Mouse (Mus musculus): ENCODE results near the gene Carmil1. TPM values are rescaled to one million over a fixed set of nuclear protein-coding genes. Genes with fewer than 3 reads are reported as not detected.

The Carmil1 gene
- total RNA-seq, 1 experiment from 2014 or later = 84.5 TPM

- no peak for DNase-seq
These were observed 69.4 kb downstream of the Carmil1 start for GRCm38 (mm10) chr13:24211229-24211628.

GRCm38 (mm10) chr13:24206097-24206496, 74.5 kb downstream of the Carmil1 start:
- DNase-seq = no peak

GRCm38 (mm10) chr13:24202314-24202713, 78.3 kb downstream of the Carmil1 start:
- no peak for DNase-seq

GRCm38 (mm10) chr13:24199861-24200543, 80.6 kb downstream of the Carmil1 start:
- DNase-seq = no peak

- DNase-seq = no peak
These were observed 82.1 kb downstream of the Carmil1 start for GRCm38 (mm10) chr13:24198396-24198924.

- no peak for DNase-seq
These were observed 85.2 kb downstream of the Carmil1 start for GRCm38 (mm10) chr13:24195371-24195770.

DNA sequence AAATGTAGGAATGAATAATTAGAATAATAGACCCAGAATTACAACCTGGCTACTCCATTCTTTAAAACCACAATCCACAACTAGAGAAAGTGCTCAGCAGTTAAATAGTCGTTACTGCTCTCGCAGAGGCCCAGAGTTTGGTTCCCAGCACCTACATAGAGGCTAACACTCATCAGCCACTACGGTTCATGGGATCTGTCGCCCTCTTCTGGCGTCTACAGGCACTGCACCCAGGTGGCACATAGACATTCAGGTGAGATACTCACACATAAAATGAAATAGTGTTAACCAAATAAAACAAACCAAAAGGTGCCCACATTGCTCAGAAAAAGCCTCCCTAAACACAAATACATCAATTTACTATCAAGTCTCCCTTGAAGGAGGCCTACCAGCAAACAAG, 86.6 kb downstream of the Carmil1 start:
- no peak for DNase-seq

DNA sequence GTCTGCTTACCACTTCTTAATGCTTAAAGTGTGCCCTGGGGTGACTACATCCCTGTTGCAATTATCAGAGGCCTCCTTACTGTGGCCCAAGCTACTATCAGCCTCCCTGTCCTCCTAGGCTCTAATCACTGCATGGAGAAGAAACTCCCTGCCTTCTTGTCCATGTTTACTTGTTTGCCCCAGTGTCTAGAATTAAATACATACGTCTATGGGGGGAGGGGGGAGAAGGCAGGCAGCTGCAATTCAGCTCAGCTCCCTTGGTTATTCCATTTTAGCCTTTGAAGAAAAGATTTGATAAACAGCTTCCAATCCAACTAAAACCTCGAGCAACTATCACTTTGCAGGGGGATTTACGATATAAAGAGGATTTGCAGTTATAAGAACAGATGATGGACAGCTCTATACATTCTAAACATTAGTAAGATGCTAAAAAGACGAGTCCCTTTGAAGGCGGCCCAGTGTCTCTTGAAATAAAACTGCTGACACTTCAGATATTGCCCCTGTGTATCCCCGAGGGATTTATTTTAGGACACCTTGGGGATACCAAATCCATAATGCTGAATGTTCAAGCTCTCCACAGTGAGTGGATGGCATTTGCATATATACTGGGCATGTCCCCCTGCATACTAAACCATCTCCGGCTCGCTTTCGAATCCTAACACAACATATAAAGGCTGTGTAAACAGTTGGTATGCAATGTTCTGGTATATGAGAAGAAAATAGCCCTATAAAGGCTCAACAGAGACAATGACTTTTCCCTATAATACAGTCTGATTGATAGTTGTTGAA, 89.5 kb downstream of the Carmil1 start:
- no peak for DNase-seq

- no peak for DNase-seq
These were observed 93.6 kb downstream of the Carmil1 start for GRCm38 (mm10) chr13:24187026-24187425.

DNA sequence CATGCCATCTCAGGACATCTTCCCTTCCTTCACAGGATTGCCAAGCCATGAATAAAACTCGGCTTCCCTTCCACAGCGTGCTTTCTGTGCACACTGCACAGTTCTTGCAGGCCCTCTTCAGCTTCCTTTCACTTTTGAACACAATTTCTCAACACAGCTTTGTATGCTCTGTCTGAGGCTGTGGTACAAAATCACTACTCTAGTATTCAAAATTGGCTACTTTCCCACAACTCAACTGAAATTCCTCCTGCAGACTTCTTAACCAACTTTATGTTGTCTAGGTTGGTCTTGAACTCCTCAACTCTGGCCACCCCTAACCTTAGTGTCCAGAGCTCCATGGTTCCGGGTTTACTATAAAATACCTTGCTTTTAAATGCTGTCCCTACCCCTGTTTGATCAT, 95.0 kb downstream of the Carmil1 start:
- no peak for DNase-seq

GRCm38 (mm10) chr13:24182878-24183277, 97.7 kb downstream of the Carmil1 start:
- no peak for DNase-seq

DNA sequence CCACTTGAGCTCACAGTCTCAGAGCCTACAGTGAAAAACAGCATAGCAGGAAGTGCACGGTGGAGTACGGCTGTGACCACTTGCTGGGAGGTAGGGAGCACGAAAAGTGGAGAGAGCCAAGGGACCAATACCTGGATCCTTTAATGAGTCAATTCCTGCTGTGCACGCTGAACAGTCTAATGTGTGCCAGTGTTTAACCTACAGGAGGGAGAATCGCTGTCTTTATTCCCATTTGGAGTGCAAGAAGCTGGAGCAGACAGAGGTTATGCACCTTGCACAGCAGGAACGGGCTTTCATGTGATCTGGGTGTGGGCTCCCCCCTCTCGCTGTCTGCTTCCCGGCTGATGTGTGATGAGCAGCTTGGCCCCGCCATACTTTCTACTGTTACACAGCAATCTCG, 101.1 kb downstream of the Carmil1 start:
- DNase-seq = no peak

DNA sequence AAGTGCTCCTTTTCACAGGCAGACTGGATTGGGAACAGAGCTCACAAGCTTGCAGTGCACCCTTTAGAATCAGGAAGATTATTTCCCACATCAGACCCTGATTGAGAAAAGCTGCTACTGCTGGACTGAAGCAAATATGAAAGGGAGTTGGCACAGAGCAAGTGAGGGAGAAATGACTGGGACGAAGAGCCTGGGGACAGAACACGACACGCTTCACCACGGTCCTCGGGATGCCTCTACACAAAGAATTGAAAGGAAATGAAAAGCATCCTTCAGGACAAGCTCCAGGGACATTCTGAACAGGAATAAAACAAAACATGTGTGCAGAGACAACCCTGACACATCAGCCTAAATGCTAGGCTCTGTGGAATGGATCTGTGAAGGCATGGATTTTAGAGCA, 103.0 kb downstream of the Carmil1 start:
- DNase-seq = no peak

- no peak for DNase-seq
These were observed 103.8 kb downstream of the Carmil1 start for GRCm38 (mm10) chr13:24176835-24177234.

- DNase-seq = no peak
These were observed 110.9 kb downstream of the Carmil1 start for GRCm38 (mm10) chr13:24169658-24170057.

- peak; percentile 20 for DNase-seq
These were observed 117.2 kb downstream of the Carmil1 start for GRCm38 (mm10) chr13:24163368-24163767.

- no peak for DNase-seq
These were observed 119.5 kb downstream of the Carmil1 start for GRCm38 (mm10) chr13:24161105-24161504.

DNA sequence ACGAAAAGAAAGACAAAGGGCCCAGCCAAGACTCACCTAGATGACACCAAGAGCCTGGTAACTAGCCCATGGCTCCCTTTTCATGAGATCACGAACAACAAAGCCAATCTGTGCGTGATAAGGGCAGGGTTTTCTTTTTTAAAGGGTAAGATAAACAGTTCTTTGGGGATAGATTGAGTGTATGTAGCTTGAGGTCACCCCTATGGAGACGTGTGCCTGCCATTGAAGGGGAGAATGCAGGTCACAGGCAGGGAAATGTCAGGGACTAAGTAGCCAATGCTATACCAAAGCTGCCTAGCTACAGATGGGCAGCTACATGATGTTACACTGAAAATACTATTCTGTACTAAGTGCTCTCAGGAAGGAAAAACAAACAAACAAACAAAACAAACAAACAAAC, 120.6 kb downstream of the Carmil1 start:
- DNase-seq = no peak

- DNase-seq = no peak
These were observed 121.2 kb downstream of the Carmil1 start for GRCm38 (mm10) chr13:24159190-24159965.

GRCm38 (mm10) chr13:24157560-24158011, 123.0 kb downstream of the Carmil1 start:
- DNase-seq = no peak

- no peak for DNase-seq
These were observed 125.4 kb downstream of the Carmil1 start for GRCm38 (mm10) chr13:24155190-24155589.

DNA sequence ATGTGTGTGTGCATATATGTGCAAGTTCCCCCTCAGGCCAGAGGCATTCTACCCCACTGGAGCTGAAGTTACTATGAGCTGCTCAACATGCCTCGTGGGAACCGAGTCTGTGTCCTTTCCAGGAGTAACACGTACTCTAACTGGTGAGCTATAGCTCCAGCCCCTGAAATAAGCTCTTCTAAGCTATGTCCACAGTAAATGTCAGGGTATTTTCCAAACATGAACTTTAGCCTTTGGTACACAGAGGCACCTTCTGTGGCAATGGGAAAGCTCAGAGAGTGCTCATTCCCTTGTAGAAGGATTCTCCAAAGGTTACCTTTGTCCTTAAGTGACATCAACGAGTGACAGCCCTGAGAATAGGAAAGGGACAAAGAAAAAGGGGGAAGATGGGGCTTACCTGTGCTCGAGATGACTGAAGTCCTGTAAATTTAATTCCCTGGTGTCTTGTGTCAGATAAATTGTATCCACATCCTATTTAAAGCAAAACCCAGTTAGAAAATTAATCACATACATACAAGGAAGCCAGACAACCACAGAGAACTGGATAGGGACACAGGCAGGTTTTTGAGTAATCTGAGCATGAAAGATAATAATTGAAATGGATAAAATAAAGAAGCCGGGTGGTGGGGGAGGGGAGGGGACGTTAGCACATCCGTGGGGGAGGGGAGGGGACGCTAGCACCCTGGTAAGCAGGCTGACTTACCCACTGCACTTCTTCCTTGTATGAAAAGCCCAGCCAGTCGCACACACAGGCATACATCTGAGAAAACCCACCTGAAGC, 126.1 kb downstream of the Carmil1 start:
- DNase-seq = no peak

Data from adrenal gland, postnatal 25 days (tissue).